Mouse (Mus musculus): Measurements from ENCODE around the gene Nek9.

DNA sequence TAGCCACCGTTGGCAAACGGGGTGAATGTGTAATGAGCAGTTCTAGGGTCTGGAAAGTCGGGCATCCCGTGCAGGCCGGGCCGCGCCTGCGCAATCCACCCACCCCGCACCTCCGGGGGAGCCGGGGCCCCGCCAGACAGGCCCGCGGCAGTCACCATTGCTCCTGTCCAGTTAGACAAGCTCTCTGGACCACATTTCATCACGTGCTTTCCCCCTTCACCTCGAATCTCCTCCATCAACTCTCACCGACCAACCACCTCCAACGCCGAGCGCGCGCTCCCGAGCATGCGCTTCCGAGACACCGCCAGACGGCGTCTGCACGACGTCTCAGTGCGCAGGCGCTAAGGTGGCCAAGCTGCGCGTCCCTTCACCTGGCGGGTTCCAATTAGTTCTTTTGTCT, 68.8 kb downstream of the Nek9 start, which contains the start of gene Mlh3:
- peak; percentile 65 for TF ChIP-seq CTCF (IDR thresholded peaks at IDR 0.05; ENCODE audit: low read depth)
- TF ChIP-seq EP300 (IDR thresholded peaks at IDR 0.05; ENCODE audit: low read depth) = no peak
